Comparison of ENCODE assay signal across 14 mouse cellular contexts in genomic region chr11:118905656-118906055, GRCm38 (mm10). TPM values are rescaled to one million over a fixed set of nuclear protein-coding genes. Genes with fewer than 3 reads are reported as not detected.
DNase-seq lines count a peak whose midpoint lies in the region; ATAC-seq lines count a peak whose summit lies in the region.
"Had no signal": no experiment of that assay in that cellular context is flagged by ENCODE, and none has a peak within 500 bp of the region (broad histone marks: within the 10 kb centered on the region; RNA-seq: fewer than 3 reads in every experiment).

No protein-coding gene starts in this region.

- no peak for DNase-seq in forebrain, embryonic 10.5 days (ENCODE audit: extremely low spot score, low spot score)
- no peak for DNase-seq in neural tube, embryonic 11.5 days (ENCODE audit: low spot score)
- DNase-seq in neural tube, embryonic 10.5 days (ENCODE audit: extremely low spot score, low spot score), result no peak
- DNase-seq in left cerebral cortex, postnatal 36 days (ENCODE audit: low spot score in 2 of 2), result peak; percentile 75 to 84
- peak; percentile 89 for DNase-seq in telencephalon, adult 2 months (ENCODE audit: low read depth, low spot score)
- DNase-seq in urinary bladder, postnatal 36 days (ENCODE audit: low spot score in 2 of 2), result no peak
- no peak for DNase-seq in Muller cell, postnatal 12 days (ENCODE audit: inconsistent ontology term)
- DNase-seq: adrenal gland, postnatal 25 days; B cell, adult 2 months had no signal

- H3K27me3 ChIP-seq in forebrain, embryonic 13.5 days, result peaks cover 45% of the 10 kb centered on the region
- H3K27me3 ChIP-seq in forebrain, embryonic 10.5 days (ENCODE audit: poor library complexity, severe bottlenecking), result peaks cover 71% of the 10 kb centered on the region
- peaks cover 41% of the 10 kb centered on the region for H3K27me3 ChIP-seq in neural tube, embryonic 11.5 days (ENCODE audit: control insufficient read depth, insufficient read depth, low read length)

- 68% methylated on average over 11 of the region's 11 CpGs for WGBS in forebrain, embryonic 13.5 days
- WGBS in forebrain, embryonic 10.5 days, result 71% methylated on average over 11 of the region's 11 CpGs
- 64% methylated on average over 11 of the region's 11 CpGs for WGBS in neural tube, embryonic 11.5 days

- H3K4me1 ChIP-seq in forebrain, embryonic 13.5 days, result peaks cover 50% of the 10 kb centered on the region
- H3K4me1 ChIP-seq in forebrain, embryonic 10.5 days, result peaks cover 52% of the 10 kb centered on the region
- H3K4me1 ChIP-seq in neural tube, embryonic 11.5 days (ENCODE audit: control insufficient read depth, insufficient read depth, low read length), result peaks cover 15% of the 10 kb centered on the region

- ATAC-seq in forebrain, embryonic 13.5 days, result no peak
- ATAC-seq in neural tube, embryonic 11.5 days (ENCODE audit: insufficient read depth, low FRiP score, low TSS enrichment), result no peak
- ATAC-seq: intestine, embryonic 15.5 days had no signal

- H3K9me3 ChIP-seq in forebrain, embryonic 13.5 days (replicated peaks), result no peaks in the 10 kb centered on the region
- no peaks in the 10 kb centered on the region for H3K9me3 ChIP-seq in forebrain, embryonic 10.5 days
- no peaks in the 10 kb centered on the region for H3K9me3 ChIP-seq in neural tube, embryonic 11.5 days (ENCODE audit: control insufficient read depth, low read length)
- H3K9me3 ChIP-seq: intestine, embryonic 15.5 days had no signal

- H3K27ac ChIP-seq in forebrain, embryonic 13.5 days, result peak overlapping the region; percentile 41
- H3K27ac ChIP-seq in forebrain, embryonic 10.5 days, result no peak overlapping the region
- no peak overlapping the region for H3K27ac ChIP-seq in neural tube, embryonic 11.5 days (ENCODE audit: low read depth, low read length)
- H3K27ac ChIP-seq: intestine, embryonic 15.5 days; liver, embryonic 14.5 days had no signal

- H3K4me3 ChIP-seq in forebrain, embryonic 13.5 days, result no peak overlapping the region
- no peak overlapping the region for H3K4me3 ChIP-seq in forebrain, embryonic 10.5 days
- no peak overlapping the region for H3K4me3 ChIP-seq in neural tube, embryonic 11.5 days (ENCODE audit: low read depth, low read length)
- H3K4me3 ChIP-seq: intestine, embryonic 15.5 days had no signal

- 0 out of 2 replicates have a peak overlapping the region, but pooled peaks have one; percentile 27 for H3K9ac ChIP-seq in forebrain, embryonic 13.5 days
- no peak overlapping the region for H3K9ac ChIP-seq in neural tube, embryonic 11.5 days (ENCODE audit: low read length)
- H3K9ac ChIP-seq: intestine, embryonic 15.5 days; liver, embryonic 14.5 days had no signal

- intact Hi-C loops in left cerebral cortex, postnatal 36 days (cut with DNase I), result loop anchor here (5.0 kb wide), 2 partner anchors 43 to 163 kb away; no protein-coding TSS in a partner anchor

- no peaks in the 10 kb centered on the region for H3K36me3 ChIP-seq in forebrain, embryonic 13.5 days (ENCODE audit: poor library complexity, severe bottlenecking)
- H3K36me3 ChIP-seq in forebrain, embryonic 10.5 days (replicated peaks), result no peaks in the 10 kb centered on the region
- H3K36me3 ChIP-seq in neural tube, embryonic 11.5 days (ENCODE audit: control insufficient read depth, insufficient read depth, low read length), result no peaks in the 10 kb centered on the region
- H3K36me3 ChIP-seq: intestine, embryonic 15.5 days had no signal

- H3K4me2 ChIP-seq in forebrain, embryonic 13.5 days, result peak overlapping the region; percentile 93
- H3K4me2 ChIP-seq in neural tube, embryonic 11.5 days (ENCODE audit: low read depth), result peak overlapping the region; percentile 85
- H3K4me2 ChIP-seq: heart, embryonic 11.5 days; intestine, embryonic 15.5 days had no signal

RNA-seq across cellular contexts. Expression of gene Rbfox3, which starts 5.7 kb away (rescaled TPM):
- polyA plus RNA-seq in forebrain, embryonic 13.5 days (2015; fragmentation: Nextera tagmentation; extraction: Ambion mirVana), result 32.0 and 34.0 TPM in 2 replicates
- polyA plus RNA-seq in forebrain, embryonic 10.5 days (2016; fragmentation: Nextera tagmentation; extraction: Ambion mirVana), result 2.0 and 2.6 TPM in 2 replicates
- polyA plus RNA-seq in neural tube, embryonic 11.5 days (2014; fragmentation: Nextera tagmentation; extraction: Ambion mirVana), result 16.1 and 16.2 TPM in 2 replicates
- 100 to 1,000 TPM; 350 to 371 TPM for total RNA-seq in left cerebral cortex, postnatal 36 days (2021)
- total RNA-seq: megakaryocyte, adult 5-6 weeks had no signal

Comparison
In these comparisons a context has a peak if more than half of its experiments do, and no peak if none do; other contexts are left out.
1. DNase-seq: peak in left cerebral cortex, postnatal 36 days (2 of 2) and telencephalon, adult 2 months (single experiment); none in forebrain, embryonic 10.5 days (single experiment), neural tube, embryonic 11.5 days (single experiment), neural tube, embryonic 10.5 days (single experiment), urinary bladder, postnatal 36 days (0 of 2) and Muller cell, postnatal 12 days (single experiment).